Mouse (Mus musculus): ENCODE data around the gene Parm1. TPM values are rescaled to one million over a fixed set of nuclear protein-coding genes. Genes with fewer than 3 reads are reported as not detected.

Gene Parm1
- polyA plus RNA-seq (2014; fragmentation: Nextera tagmentation; extraction: Ambion mirVana), result 24.4 and 25.7 TPM in 2 replicates

DNA sequence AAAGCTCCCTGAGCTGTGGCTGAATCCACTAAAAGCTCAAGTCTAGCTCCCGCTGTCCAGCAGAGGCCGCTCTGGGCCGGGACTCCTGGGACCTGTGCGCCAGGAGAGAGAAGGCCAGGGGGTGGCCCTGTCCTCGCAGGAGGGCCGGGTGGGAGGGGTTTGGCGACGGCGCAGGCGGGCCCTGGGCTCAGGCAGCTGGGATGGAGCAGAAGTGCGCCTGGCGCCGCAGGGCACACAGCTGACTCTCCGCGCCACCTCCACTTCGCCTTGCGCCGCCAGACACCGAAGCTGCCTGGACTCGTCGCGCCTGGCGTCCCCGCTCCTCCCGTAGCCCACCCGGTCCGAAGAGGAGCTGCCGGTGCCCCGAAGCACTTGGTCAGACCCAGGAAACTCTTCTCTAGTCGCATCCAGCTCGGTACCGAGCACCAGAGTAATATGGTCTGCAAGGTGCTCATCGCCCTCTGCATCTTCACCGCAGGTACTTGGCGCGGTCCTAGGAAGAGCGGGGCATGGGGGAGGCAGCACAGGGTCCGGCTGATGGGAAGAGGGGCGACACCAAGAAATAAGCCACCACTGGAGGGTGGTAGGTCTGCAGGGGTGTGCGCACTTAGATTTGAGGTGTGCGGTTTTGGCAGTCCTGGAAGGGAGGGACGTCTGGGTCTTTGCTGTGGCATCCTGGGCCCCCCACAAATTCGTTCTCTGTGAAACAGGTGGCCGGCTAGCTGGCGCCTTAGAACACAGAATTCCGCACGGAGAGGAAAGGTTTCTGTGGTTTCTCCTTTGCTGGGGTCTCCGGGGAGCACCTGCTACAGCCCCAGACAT, at the start of gene Parm1:
Parm1 (plus strand) TSS at position 136 of the 822 bp plus-strand sequence.
- DNase-seq (ENCODE audit: low spot score) (peak; percentile 92), ATAC-seq (replicated peaks; ENCODE audit: low FRiP score, low TSS enrichment, low read depth) (peak; percentile 97)
- H3K4me3 ChIP-seq (ENCODE audit: low read depth, low read length), result peak within 1 kb of the TSS; percentile 56
- WGBS, result under 1% methylated on average over 33 of the region's 48 CpGs
- H3K27me3 ChIP-seq (replicated peaks; ENCODE audit: control insufficient read depth, insufficient read depth, low read length), result no peaks in the 10 kb centered on the region
- peak within 1 kb of the TSS; percentile 39 for H3K9ac ChIP-seq (ENCODE audit: low read length)
- no peaks in the 10 kb centered on the region for H3K36me3 ChIP-seq (ENCODE audit: control insufficient read depth, insufficient read depth, low read length)
- H3K27ac ChIP-seq (ENCODE audit: low read depth), result no peak within 1 kb of the TSS
- H3K9me3 ChIP-seq (ENCODE audit: control insufficient read depth, low read length), result no peaks in the 10 kb centered on the region
- H3K4me1 ChIP-seq (replicated peaks; ENCODE audit: control insufficient read depth, insufficient read depth, low read length), result peaks cover 18% of the 10 kb centered on the region; the same call in 1 of the 2 replicates
- peak within 1 kb of the TSS; percentile 66 for H3K4me2 ChIP-seq (ENCODE audit: low read length)

- Histone ChIP-seq H3K4me1 (replicated peaks; ENCODE audit: control insufficient read depth, insufficient read depth, low read length) (no peaks in the 10 kb centered on the region), H3K27ac (ENCODE audit: low read depth) (no peak overlapping the region), H3K9ac (ENCODE audit: low read length) (no peak overlapping the region), H3K4me2 (ENCODE audit: low read length) (no peak overlapping the region), H3K36me3 (ENCODE audit: control insufficient read depth, insufficient read depth, low read length) (no peaks in the 10 kb centered on the region), H3K9me3 (ENCODE audit: control insufficient read depth, low read length) (no peaks in the 10 kb centered on the region), H3K4me3 (ENCODE audit: low read depth, low read length) (no peak overlapping the region), H3K27me3 (replicated peaks; ENCODE audit: control insufficient read depth, insufficient read depth, low read length) (no peaks in the 10 kb centered on the region)
- WGBS, result 87% methylated on average over 7 of the region's 7 CpGs
- ATAC-seq (replicated peaks; ENCODE audit: low FRiP score, low TSS enrichment, low read depth) (no peak), DNase-seq (ENCODE audit: low spot score) (no peak)
Measured at GRCm38 (mm10) chr5:91475241-91475640, 42.2 kb upstream of the Parm1 start.

- Histone ChIP-seq H3K36me3 (ENCODE audit: control insufficient read depth, insufficient read depth, low read length) (no peaks in the 10 kb centered on the region), H3K4me1 (replicated peaks; ENCODE audit: control insufficient read depth, insufficient read depth, low read length) (no peaks in the 10 kb centered on the region), H3K9me3 (ENCODE audit: control insufficient read depth, low read length) (no peaks in the 10 kb centered on the region), H3K4me3 (ENCODE audit: low read depth, low read length) (no peak overlapping the region), H3K4me2 (ENCODE audit: low read length) (no peak overlapping the region), H3K27ac (ENCODE audit: low read depth) (no peak overlapping the region), H3K27me3 (replicated peaks; ENCODE audit: control insufficient read depth, insufficient read depth, low read length) (no peaks in the 10 kb centered on the region), H3K9ac (ENCODE audit: low read length) (no peak overlapping the region)
- DNase-seq (ENCODE audit: low spot score), result no peak
- ATAC-seq (replicated peaks; ENCODE audit: low FRiP score, low TSS enrichment, low read depth), result no peak
- WGBS, result 80% methylated on average over 7 of the region's 7 CpGs
Measured at GRCm38 (mm10) chr5:91476863-91477262, 40.6 kb upstream of the Parm1 start.

DNA sequence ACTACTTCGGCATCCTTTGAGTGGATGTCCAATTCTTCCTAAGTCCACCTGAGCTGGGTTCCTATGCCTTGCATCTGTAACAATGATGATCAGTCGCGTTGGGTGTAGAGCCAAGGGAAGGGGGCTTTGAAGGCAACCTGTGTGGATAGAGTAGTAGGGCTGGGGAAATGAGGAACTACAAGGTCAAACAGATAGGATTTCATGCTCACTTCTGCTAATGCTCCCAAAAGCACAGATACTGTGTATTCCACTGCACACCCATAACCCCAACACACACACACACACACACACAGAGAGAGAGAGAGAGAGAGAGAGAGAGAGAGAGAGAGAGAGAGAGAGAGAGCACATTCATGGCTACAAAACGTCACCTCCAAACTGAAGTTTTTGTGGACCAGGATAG, 38.7 kb upstream of the Parm1 start:
- no peaks in the 10 kb centered on the region for H3K9me3 ChIP-seq (ENCODE audit: control insufficient read depth, low read length)
- no peaks in the 10 kb centered on the region for H3K4me1 ChIP-seq (replicated peaks; ENCODE audit: control insufficient read depth, insufficient read depth, low read length)
- H3K4me2 ChIP-seq (ENCODE audit: low read length), result no peak overlapping the region
- H3K27ac ChIP-seq (ENCODE audit: low read depth), result no peak overlapping the region
- no peak for DNase-seq (ENCODE audit: low spot score)
- no peak for ATAC-seq (replicated peaks; ENCODE audit: low FRiP score, low TSS enrichment, low read depth)
- no peaks in the 10 kb centered on the region for H3K27me3 ChIP-seq (replicated peaks; ENCODE audit: control insufficient read depth, insufficient read depth, low read length)
- H3K9ac ChIP-seq (ENCODE audit: low read length), result no peak overlapping the region
- H3K36me3 ChIP-seq (ENCODE audit: control insufficient read depth, insufficient read depth, low read length), result no peaks in the 10 kb centered on the region
- H3K4me3 ChIP-seq (ENCODE audit: low read depth, low read length), result no peak overlapping the region
- WGBS, result 83% methylated on average over 4 of the region's 4 CpGs

GRCm38 (mm10) chr5:91480129-91480528, 37.3 kb upstream of the Parm1 start:
- no peak for ATAC-seq (replicated peaks; ENCODE audit: low FRiP score, low TSS enrichment, low read depth)

GRCm38 (mm10) chr5:91484324-91484723, 33.1 kb upstream of the Parm1 start:
- DNase-seq (ENCODE audit: low spot score), result no peak
- Histone ChIP-seq H3K4me2 (ENCODE audit: low read length) (no peak overlapping the region), H3K4me3 (ENCODE audit: low read depth, low read length) (no peak overlapping the region), H3K27ac (ENCODE audit: low read depth) (no peak overlapping the region), H3K9me3 (ENCODE audit: control insufficient read depth, low read length) (no peaks in the 10 kb centered on the region), H3K9ac (ENCODE audit: low read length) (no peak overlapping the region), H3K27me3 (replicated peaks; ENCODE audit: control insufficient read depth, insufficient read depth, low read length) (no peaks in the 10 kb centered on the region), H3K4me1 (replicated peaks; ENCODE audit: control insufficient read depth, insufficient read depth, low read length) (no peaks in the 10 kb centered on the region), H3K36me3 (ENCODE audit: control insufficient read depth, insufficient read depth, low read length) (no peaks in the 10 kb centered on the region)
- 90% methylated on average over 1 of the region's 1 CpGs for WGBS
- no peak for ATAC-seq (replicated peaks; ENCODE audit: low FRiP score, low TSS enrichment, low read depth)

More at GRCm38 (mm10) chr5:91480129-91480528, 37.3 kb upstream of the Parm1 start:
- Histone ChIP-seq H3K36me3 (ENCODE audit: control insufficient read depth, insufficient read depth, low read length) (no peaks in the 10 kb centered on the region), H3K27ac (ENCODE audit: low read depth) (no peak overlapping the region), H3K4me1 (replicated peaks; ENCODE audit: control insufficient read depth, insufficient read depth, low read length) (no peaks in the 10 kb centered on the region), H3K27me3 (replicated peaks; ENCODE audit: control insufficient read depth, insufficient read depth, low read length) (no peaks in the 10 kb centered on the region), H3K4me3 (ENCODE audit: low read depth, low read length) (no peak overlapping the region), H3K4me2 (ENCODE audit: low read length) (no peak overlapping the region), H3K9me3 (ENCODE audit: control insufficient read depth, low read length) (no peaks in the 10 kb centered on the region), H3K9ac (ENCODE audit: low read length) (no peak overlapping the region)
- 71% methylated on average over 1 of the region's 1 CpGs for WGBS
- no peak for DNase-seq (ENCODE audit: low spot score)

DNA sequence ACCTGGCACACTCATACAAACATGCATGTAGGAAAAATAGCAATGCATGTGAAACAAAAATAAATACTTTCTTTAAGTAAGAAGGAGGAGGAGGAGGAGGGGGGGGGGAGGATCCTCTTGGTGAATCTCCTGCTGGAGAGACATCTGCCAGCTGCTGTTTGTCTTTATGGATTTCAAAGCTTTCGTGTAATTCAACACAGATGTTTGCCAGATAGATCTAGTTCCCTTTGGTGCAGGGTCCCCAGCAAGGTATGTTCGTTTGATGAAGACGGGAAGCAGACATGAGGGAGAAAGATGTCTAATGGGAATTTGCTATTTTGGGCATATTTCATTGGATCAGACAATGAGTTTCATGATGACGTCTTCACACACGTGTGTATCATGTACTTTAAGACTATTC, 23.0 kb upstream of the Parm1 start:
- no peaks in the 10 kb centered on the region for H3K9me3 ChIP-seq (ENCODE audit: control insufficient read depth, low read length)
- no peak overlapping the region for H3K4me3 ChIP-seq (ENCODE audit: low read depth, low read length)
- H3K4me1 ChIP-seq (replicated peaks; ENCODE audit: control insufficient read depth, insufficient read depth, low read length), result no peaks in the 10 kb centered on the region; the same call in 1 of the 2 replicates
- WGBS, result 30% methylated on average over 5 of the region's 5 CpGs
- H3K36me3 ChIP-seq (ENCODE audit: control insufficient read depth, insufficient read depth, low read length), result no peaks in the 10 kb centered on the region
- no peak overlapping the region for H3K27ac ChIP-seq (ENCODE audit: low read depth)
- no peaks in the 10 kb centered on the region for H3K27me3 ChIP-seq (replicated peaks; ENCODE audit: control insufficient read depth, insufficient read depth, low read length)
- H3K9ac ChIP-seq (ENCODE audit: low read length), result no peak overlapping the region
- DNase-seq (ENCODE audit: low spot score) (no peak), ATAC-seq (replicated peaks; ENCODE audit: low FRiP score, low TSS enrichment, low read depth) (no peak)
- H3K4me2 ChIP-seq (ENCODE audit: low read length), result no peak overlapping the region

GRCm38 (mm10) chr5:91501361-91501760, 16.1 kb upstream of the Parm1 start:
- Histone ChIP-seq H3K27ac (ENCODE audit: low read depth) (no peak overlapping the region), H3K4me2 (ENCODE audit: low read length) (no peak overlapping the region), H3K36me3 (ENCODE audit: control insufficient read depth, insufficient read depth, low read length) (no peaks in the 10 kb centered on the region), H3K9ac (ENCODE audit: low read length) (no peak overlapping the region), H3K4me3 (ENCODE audit: low read depth, low read length) (no peak overlapping the region), H3K9me3 (ENCODE audit: control insufficient read depth, low read length) (no peaks in the 10 kb centered on the region), H3K4me1 (replicated peaks; ENCODE audit: control insufficient read depth, insufficient read depth, low read length) (no peaks in the 10 kb centered on the region), H3K27me3 (replicated peaks; ENCODE audit: control insufficient read depth, insufficient read depth, low read length) (no peaks in the 10 kb centered on the region)
- 61% methylated on average over 1 of the region's 1 CpGs for WGBS
- no peak for DNase-seq (ENCODE audit: low spot score)
- no peak for ATAC-seq (replicated peaks; ENCODE audit: low FRiP score, low TSS enrichment, low read depth)

DNA sequence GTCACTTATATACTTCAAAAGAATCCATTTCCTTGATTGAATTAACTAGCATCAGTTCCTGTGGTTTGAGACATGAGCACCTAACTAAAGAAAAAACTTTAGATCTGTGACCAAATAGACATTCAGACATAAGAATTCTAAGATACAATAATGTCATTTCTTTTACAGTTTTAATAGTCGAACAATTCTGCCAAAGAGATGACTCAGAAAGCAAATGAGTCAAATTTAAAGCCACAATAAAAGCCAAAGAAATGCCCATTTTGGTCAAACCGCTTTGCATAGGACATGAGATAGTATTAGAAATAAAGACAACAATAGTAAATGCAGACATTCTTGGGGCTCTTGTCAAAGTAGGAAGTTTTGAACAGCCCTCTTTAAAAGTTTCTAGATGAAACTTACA, 15.0 kb upstream of the Parm1 start:
- no peaks in the 10 kb centered on the region for H3K4me1 ChIP-seq (replicated peaks; ENCODE audit: control insufficient read depth, insufficient read depth, low read length)
- WGBS, result 88% methylated on average over 2 of the region's 2 CpGs
- ATAC-seq (replicated peaks; ENCODE audit: low FRiP score, low TSS enrichment, low read depth), result no peak
- no peaks in the 10 kb centered on the region for H3K36me3 ChIP-seq (ENCODE audit: control insufficient read depth, insufficient read depth, low read length)
- DNase-seq (ENCODE audit: low spot score), result no peak
- H3K9ac ChIP-seq (ENCODE audit: low read length), result no peak overlapping the region
- H3K27me3 ChIP-seq (replicated peaks; ENCODE audit: control insufficient read depth, insufficient read depth, low read length), result no peaks in the 10 kb centered on the region
- H3K4me3 ChIP-seq (ENCODE audit: low read depth, low read length), result no peak overlapping the region
- H3K9me3 ChIP-seq (ENCODE audit: control insufficient read depth, low read length), result no peaks in the 10 kb centered on the region
- H3K27ac ChIP-seq (ENCODE audit: low read depth), result no peak overlapping the region
- no peak overlapping the region for H3K4me2 ChIP-seq (ENCODE audit: low read length)
